Mouse (Mus musculus) cerebellum, adult 2 months (tissue): ENCODE measurements at regions not wholly inside any gene's neighbourhood (a gene's known extent, or its start where the extent isn't known, plus 50 kb on each side); places are given as distances from the start of the nearest gene placed in this dataset.
"Not testable (repeated sequence)": the region's sequence is repeated elsewhere in the genome, so short reads cannot be mapped to it uniquely, and the experiment has no call there.

Experiments used
- DNase-seq, 2 experiments: peaks; one replicate each; pipeline ENCODE4 v3.0.0; 2021
- H3K27ac ChIP-seq: fragments of 200-500 bp; 2 replicates; pipeline ENCODE4 v1.5.1; 2012; ENCODE audit warnings: low read length, control low read depth, inconsistent platforms; ENCODE audit not compliant: insufficient read depth
- H3K27me3 ChIP-seq: fragments of 200-500 bp; 2 replicates; pipeline ENCODE4 v1.6.1; 2012; ENCODE audit warnings: inconsistent platforms, mild to moderate bottlenecking, low read length, moderate library complexity; ENCODE audit not compliant: control insufficient read depth, insufficient read depth
- H3K4me1 ChIP-seq: fragments of 200-500 bp; 2 replicates; pipeline ENCODE4 v1.6.1; 2011; ENCODE audit warnings: low read length; ENCODE audit not compliant: control insufficient read depth, insufficient read depth
- H3K4me3 ChIP-seq: fragments of 200-500 bp; replicated peaks from 2 replicates; pipeline ENCODE3; 2011; ENCODE audit warnings: mild to moderate bottlenecking, low read depth, low read length, control low read depth; ENCODE audit not compliant: insufficient read depth
- CTCF ChIP-seq: fragments of 200-500 bp; IDR thresholded peaks from 2 replicates; pipeline ENCODE4 v1.5.1; 2011; ENCODE audit warnings: low read depth, mild to moderate bottlenecking, control low read depth, low read length, moderate library complexity, borderline replicate concordance; ENCODE audit not compliant: insufficient read depth
- POLR2A ChIP-seq: fragments of 200-500 bp; IDR thresholded peaks from 2 replicates; pipeline ENCODE4 v1.6.1; 2011; ENCODE audit warnings: low read length, control low read depth, borderline replicate concordance; ENCODE audit not compliant: insufficient read depth
- WGBS: fragments of 180-500 bp; shearing (Covaris S2); methylation state at CpG from one replicate; pipeline ENCODE4 v1.1.7; 2018; 5-methylcytosine and 5-hydroxymethylcytosine counted together

DNA sequence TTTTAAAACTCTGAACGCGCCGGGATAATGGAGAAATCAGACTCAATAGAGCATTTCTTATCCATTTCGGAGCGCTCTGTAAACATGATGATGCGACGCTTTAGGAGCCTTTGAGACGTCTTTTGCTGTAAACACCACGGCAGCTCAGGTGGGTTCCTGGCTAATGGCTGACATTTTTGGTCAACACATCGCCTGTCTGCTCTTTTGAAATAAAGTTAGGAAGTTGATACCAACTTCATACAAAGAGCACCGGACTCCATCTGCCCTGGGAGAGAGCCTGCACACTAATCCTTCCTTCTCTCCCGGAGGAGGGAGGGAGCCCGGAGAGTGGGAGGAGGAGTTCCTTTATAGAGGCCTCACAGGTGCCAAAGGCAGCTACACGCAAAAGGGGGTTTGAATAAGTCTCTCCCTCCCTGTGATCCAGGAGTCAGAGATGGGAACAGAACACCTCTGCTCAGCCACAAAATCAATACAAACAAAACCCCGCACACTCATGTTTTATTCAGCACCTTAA is 63.8 kb upstream of the Srsf6 start:
- Histone ChIP-seq H3K4me3 (no peak overlapping the region), H3K27ac (no peak overlapping the region), H3K4me1 (no peaks in the 10 kb centered on the region; the same call in 1 of the 2 replicates), H3K27me3 (no peaks in the 10 kb centered on the region; the same call in 1 of the 2 replicates)
- DNase-seq, result no peak
- TF ChIP-seq POLR2A, result no peak
- no peak for TF ChIP-seq CTCF
- 6% methylated on average over 15 of the region's 15 CpGs for WGBS

DNA sequence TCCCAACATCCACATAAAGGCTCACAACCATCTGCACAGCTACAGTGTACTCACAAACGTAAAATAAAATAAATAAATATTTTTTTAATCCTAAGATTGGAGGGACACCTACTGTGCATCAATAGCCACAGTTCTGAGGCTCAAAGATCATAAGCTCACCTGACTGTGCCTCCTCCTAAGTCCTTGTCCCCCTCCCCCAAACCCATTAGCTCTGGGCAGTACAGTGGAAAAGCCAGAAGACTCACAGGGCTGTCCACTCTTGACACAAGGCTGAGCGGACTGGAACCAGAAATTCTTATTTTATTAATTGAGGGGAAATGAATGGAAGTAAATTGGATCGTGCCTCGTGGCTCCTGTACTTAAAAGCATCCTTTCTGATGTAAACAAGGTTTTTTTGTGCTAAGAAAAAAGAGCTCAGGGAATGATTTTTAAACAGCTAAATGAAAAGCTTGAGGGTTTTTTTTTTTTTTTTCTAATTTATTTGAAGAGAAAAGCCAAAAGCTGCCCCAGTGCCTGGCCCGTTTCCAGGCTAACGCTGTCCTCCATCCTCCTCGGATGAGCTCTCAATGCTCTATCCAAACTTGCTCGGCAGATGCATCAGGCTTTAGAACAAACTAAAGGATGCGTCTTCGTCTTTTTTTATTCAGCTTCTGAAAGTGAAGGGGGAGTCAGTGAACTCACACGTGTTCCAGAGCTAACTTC is 64.6 kb upstream of the Srsf6 start:
- Histone ChIP-seq H3K27ac (no peak overlapping the region), H3K27me3 (no peaks in the 10 kb centered on the region; the same call in 1 of the 2 replicates), H3K4me3 (no peak overlapping the region), H3K4me1 (no peaks in the 10 kb centered on the region; the same call in 1 of the 2 replicates)
- DNase-seq, result no peak
- TF ChIP-seq CTCF (no peak), POLR2A (no peak)
- 9% methylated on average over 11 of the region's 11 CpGs for WGBS

DNA sequence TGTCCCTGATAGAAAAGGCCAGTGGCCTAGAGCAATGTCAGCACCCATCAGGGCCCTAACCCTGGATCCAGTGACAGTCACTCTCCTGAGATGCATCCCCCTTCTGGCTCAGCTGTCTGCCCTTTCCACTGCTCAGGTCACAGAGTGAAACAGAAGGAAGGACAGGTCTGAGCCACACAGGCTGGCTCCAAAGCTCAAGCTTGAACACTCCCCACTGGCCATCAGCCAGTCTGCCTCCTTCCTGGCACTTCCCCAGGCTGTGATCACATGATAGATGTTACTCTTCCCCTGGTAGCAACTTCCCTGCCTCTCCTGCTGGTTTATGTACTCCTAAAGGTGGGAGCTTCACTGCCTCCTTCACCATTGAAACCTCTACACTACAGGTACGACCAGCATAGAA is 66.8 kb upstream of the Srsf6 start:
- 73% methylated on average over 1 of the region's 1 CpGs for WGBS
- no peak overlapping the region for H3K27ac ChIP-seq
- no peak for DNase-seq
- H3K4me1 ChIP-seq, result no peaks in the 10 kb centered on the region; the same call in 1 of the 2 replicates
- H3K27me3 ChIP-seq, result no peaks in the 10 kb centered on the region; the same call in 1 of the 2 replicates
- no peak for TF ChIP-seq POLR2A
- TF ChIP-seq CTCF, result no peak
- H3K4me3 ChIP-seq, result no peak overlapping the region

DNA sequence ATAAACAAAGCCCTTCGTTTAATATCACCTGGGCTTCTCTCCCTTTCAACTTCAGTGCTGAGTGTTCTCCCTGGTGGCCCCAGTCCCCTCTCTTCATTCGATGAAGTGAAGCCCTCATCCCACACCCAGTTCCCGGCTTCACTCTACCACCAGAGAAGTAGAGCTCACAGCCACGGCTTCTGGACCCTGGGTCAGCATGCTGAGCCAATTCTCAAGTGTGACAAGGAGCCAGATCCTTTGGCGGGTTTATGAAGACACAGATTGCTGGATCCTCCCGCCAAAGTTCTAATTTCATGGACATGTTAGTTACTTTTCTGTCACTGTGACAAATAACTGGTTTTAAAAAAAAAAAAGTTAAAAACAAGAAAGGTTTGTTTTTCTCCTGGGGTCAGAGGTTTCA is 76.7 kb upstream of the Srsf6 start:
- H3K27me3 ChIP-seq, result no peaks in the 10 kb centered on the region
- H3K4me3 ChIP-seq, result no peak overlapping the region
- DNase-seq, result peak in 1 of 2 experiments; percentile 10
- no peak for TF ChIP-seq POLR2A
- no peak for TF ChIP-seq CTCF
- H3K27ac ChIP-seq, result no peak overlapping the region
- 43% methylated on average over 6 of the region's 6 CpGs for WGBS
- H3K4me1 ChIP-seq, result peaks cover 5% of the 10 kb centered on the region

DNA sequence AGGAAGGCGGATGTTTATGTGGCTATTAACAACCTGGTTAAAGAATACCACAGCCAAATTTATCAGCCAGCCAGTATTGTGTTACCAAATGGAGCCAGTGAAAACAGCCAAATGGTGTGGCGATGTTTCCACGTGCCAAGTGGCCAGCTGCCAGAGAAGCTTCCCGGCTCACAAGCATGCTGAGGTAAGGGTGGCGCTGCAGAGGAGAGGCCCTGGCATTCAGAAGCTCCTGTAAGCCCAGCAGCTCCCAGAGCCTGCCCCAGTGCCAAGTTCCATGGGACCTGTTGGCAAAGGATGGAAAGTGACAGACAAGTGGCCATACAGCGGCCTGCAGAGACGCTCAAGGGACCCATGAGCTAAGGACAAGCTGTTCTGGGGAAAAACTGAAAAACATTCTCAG is 77.8 kb upstream of the Srsf6 start:
- Histone ChIP-seq H3K27ac (no peak overlapping the region), H3K4me1 (peaks cover 5% of the 10 kb centered on the region), H3K27me3 (no peaks in the 10 kb centered on the region), H3K4me3 (no peak overlapping the region)
- DNase-seq, result peak; percentile 91 to 95
- 8% methylated on average over 7 of the region's 7 CpGs for WGBS
- no peak; the same call in 1 of the 2 replicates for TF ChIP-seq CTCF
- TF ChIP-seq POLR2A, result no peak

DNA sequence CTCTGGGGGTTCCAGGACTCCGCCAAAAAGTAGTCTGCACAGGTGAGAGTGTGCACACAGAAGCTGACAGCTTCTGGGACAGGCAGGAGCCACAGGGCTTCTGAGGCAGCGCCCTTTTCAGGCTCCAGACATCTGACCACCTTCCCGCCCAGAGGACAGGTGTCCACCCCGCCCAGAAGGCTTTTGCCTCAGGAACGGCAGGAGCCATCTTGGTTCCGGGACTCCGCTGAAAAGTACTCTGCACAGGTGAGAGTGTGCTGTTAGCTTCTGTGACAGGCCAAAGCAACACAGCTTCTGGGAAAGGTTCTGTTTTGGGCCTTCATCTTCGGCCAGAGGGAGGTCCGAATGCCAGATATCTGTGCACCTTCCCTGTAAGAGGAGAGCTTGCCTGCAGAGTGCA is 89.6 kb upstream of the Srsf6 start:
- WGBS, result 87% methylated on average over 9 of the region's 9 CpGs
- not testable (repeated sequence) for H3K4me1 ChIP-seq, H3K27ac ChIP-seq, H3K27me3 ChIP-seq, DNase-seq, H3K4me3 ChIP-seq

DNA sequence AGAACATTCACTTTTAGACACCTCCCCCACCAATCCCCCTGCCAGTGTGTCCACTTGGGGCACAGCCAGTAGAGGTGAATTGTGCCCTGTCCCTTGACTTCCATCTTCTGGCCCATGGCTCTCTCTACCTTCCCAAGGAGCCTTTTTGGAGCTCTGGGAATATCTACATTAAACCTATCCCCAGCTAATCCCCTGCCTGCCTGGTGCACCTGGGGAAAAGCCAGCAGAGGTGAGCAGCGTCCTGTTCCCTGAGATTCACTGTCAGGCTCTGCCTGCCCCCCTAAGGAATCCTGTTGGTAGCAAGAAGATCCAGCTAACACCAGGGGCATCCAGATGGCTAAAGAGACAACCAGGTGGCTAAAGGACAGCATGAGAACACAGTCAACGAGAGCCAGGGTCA is 93.6 kb upstream of the Srsf6 start:
- Histone ChIP-seq H3K27me3 (no peaks in the 10 kb centered on the region), H3K4me3 (no peak overlapping the region), H3K27ac (no peak overlapping the region), H3K4me1 (no peaks in the 10 kb centered on the region)
- 34% methylated on average over 2 of the region's 2 CpGs for WGBS
- TF ChIP-seq POLR2A, result no peak
- TF ChIP-seq CTCF, result no peak
- DNase-seq, result no peak

DNA sequence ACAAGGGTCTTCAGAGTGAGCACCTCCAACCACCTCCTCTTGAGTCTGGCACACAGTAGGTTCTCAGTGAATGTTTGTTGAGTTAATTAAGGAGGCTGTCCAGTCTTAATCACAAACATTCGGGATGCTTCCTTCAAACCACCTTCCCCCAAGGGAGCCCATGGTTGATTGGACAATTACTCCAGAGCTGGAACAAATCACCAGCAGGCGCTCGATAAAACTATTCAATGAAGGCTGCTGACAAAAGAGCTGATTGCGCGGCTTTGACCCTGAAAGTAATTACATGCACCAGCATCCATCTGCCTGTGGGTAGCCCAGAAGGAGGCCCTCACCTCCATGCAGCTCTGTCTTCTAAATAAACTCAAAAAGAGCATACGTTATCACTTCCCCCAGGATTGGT is 97.6 kb upstream of the Srsf6 start:
- 30% methylated on average over 6 of the region's 6 CpGs for WGBS
- Histone ChIP-seq H3K4me3 (no peak overlapping the region), H3K27ac (no peak overlapping the region), H3K27me3 (no peaks in the 10 kb centered on the region), H3K4me1 (no peaks in the 10 kb centered on the region)
- no peak for DNase-seq
- TF ChIP-seq POLR2A (no peak), CTCF (no peak)
